Mouse (Mus musculus): Measurements from ENCODE around the gene Ugt1a6b. TPM values are rescaled to one million over a fixed set of nuclear protein-coding genes. Genes with fewer than 3 reads are reported as not detected.

Gene Ugt1a6b
- total RNA-seq, 2 experiments from 2014 or later = 0.54 TPM; not detected in 1

- no peak for DNase-seq (ENCODE audit: low spot score in 2 of 2)
- TF ChIP-seq CTCF (conservative IDR thresholded peaks at IDR 0.05) = no peak
- no peak overlapping the region for H3K4me3 ChIP-seq
- no peak overlapping the region for H3K27ac ChIP-seq
Measured at GRCm38 (mm10) chr1:88235046-88235893, 132.2 kb downstream of the Ugt1a6b start.

GRCm38 (mm10) chr1:88235894-88236415, 132.9 kb downstream of the Ugt1a6b start:
- Histone ChIP-seq H3K27ac (no peak overlapping the region), H3K4me3 (no peak overlapping the region)
- TF ChIP-seq CTCF (conservative IDR thresholded peaks at IDR 0.05) = no peak
- no peak for DNase-seq (ENCODE audit: low spot score in 2 of 2)

DNA sequence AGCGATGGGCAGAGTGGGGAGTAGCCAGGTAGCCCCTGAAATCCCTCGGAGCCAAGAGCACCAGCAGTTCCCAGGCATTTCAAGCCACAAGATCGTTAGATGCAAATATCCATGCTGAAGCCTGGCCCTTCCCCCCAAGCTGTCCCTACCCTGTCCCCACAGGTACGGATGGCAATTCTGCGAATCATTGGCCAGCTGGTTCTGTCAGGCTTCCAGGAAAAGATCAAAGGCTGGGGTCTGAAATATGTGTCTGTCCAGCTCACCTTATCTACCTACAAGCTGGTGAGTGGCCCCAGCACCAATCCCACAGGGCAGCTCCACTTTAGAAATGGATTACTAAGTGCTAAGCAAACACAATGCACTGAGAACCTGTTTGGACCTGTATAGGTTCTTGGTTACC, 134.3 kb downstream of the Ugt1a6b start:
- Histone ChIP-seq H3K27ac (no peak overlapping the region), H3K4me3 (no peak overlapping the region)
- TF ChIP-seq CTCF (conservative IDR thresholded peaks at IDR 0.05) = no peak
- no peak for DNase-seq (ENCODE audit: low spot score in 2 of 2)

- Histone ChIP-seq H3K27ac (no peak overlapping the region), H3K4me3 (no peak overlapping the region)
- TF ChIP-seq CTCF (conservative IDR thresholded peaks at IDR 0.05) = no peak
- DNase-seq (ENCODE audit: low spot score in 2 of 2) = no peak
Measured at GRCm38 (mm10) chr1:88238771-88239170, 135.7 kb downstream of the Ugt1a6b start.

GRCm38 (mm10) chr1:88240072-88240471, 137.0 kb downstream of the Ugt1a6b start:
- no peak overlapping the region for H3K4me3 ChIP-seq
- TF ChIP-seq CTCF (conservative IDR thresholded peaks at IDR 0.05) = no peak
- no peak overlapping the region for H3K27ac ChIP-seq
- DNase-seq (ENCODE audit: low spot score in 2 of 2) = no peak

DNA sequence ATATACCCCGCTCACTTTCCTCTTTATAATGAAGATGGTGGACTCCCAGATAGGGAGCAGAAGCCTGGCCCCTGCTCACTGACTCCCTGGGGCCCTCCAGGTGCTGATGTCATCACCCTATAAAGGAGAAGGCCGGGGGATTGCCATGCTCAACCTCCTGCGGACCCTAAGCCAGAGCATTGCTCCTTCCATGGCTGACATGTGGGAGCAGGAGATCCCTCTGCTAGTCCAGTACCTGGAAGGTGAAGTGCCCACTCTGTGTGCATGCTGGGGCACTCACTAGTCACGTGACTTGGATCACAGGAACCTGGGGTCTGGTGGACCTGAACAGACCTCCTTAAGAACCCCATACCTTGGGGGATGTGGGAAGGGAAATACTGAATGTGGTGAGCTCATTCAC, 137.5 kb downstream of the Ugt1a6b start:
- H3K27ac ChIP-seq = no peak overlapping the region
- TF ChIP-seq CTCF (conservative IDR thresholded peaks at IDR 0.05) = no peak
- no peak overlapping the region for H3K4me3 ChIP-seq
- DNase-seq (ENCODE audit: low spot score in 2 of 2) = no peak

- no peak for TF ChIP-seq CTCF (conservative IDR thresholded peaks at IDR 0.05)
- Histone ChIP-seq H3K27ac (no peak overlapping the region), H3K4me3 (no peak overlapping the region)
- no peak for DNase-seq (ENCODE audit: low spot score in 2 of 2)
Measured at GRCm38 (mm10) chr1:88243861-88244260, 140.8 kb downstream of the Ugt1a6b start.

DNA sequence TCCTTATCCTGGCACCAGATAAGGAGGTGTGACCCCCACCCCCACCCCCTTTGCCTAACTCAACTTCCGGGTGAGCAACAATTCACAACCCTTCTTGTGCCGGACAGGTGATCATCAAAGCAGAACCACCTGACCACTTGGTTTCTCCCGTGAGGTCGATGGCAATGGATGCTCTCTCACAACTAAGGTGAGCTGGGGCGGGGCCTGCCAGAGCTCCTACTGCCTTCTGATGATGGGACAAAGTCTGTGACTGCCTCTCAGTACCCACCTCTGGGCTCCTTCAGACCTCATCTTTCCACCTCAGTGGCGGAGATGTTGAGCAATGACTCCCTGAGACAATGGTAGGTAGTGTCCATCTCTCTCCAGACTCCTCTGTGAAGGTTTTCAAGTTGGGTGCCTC, 142.8 kb downstream of the Ugt1a6b start:
- DNase-seq (ENCODE audit: low spot score in 2 of 2) = no peak
- no peak for TF ChIP-seq CTCF (conservative IDR thresholded peaks at IDR 0.05)
- no peak overlapping the region for H3K4me3 ChIP-seq
- no peak overlapping the region for H3K27ac ChIP-seq

- Histone ChIP-seq H3K4me3 (no peak overlapping the region), H3K27ac (no peak overlapping the region)
- TF ChIP-seq CTCF (conservative IDR thresholded peaks at IDR 0.05) = no peak
- DNase-seq (ENCODE audit: low spot score in 2 of 2) = no peak
Measured at GRCm38 (mm10) chr1:88246386-88246785, 143.3 kb downstream of the Ugt1a6b start.

DNA sequence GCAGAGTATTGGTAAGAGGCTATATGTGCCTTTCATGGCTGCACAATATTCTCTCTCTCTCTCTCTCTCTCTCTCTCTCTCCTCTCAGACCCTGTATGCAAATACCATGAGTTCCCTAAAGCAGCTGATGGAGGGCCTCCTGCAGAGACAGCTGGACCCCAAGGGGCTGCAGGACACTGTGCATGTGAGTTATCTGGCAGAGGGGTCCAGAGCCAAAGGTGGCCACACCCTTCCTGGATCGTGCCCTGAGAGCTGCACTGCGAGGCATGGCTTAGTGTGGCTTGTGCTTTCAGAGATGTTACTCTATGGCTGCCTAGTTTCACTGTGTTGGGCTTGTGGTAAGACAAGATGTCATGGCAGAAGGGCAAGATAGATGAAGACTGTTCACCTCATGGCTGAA, 144.6 kb downstream of the Ugt1a6b start:
- no peak overlapping the region for H3K27ac ChIP-seq
- H3K4me3 ChIP-seq = no peak overlapping the region
- DNase-seq (ENCODE audit: low spot score in 2 of 2) = no peak
- TF ChIP-seq CTCF (conservative IDR thresholded peaks at IDR 0.05) = no peak

- H3K27ac ChIP-seq = no peak overlapping the region
- DNase-seq (ENCODE audit: low spot score in 2 of 2) = no peak
- TF ChIP-seq CTCF (conservative IDR thresholded peaks at IDR 0.05) = no peak
- no peak overlapping the region for H3K4me3 ChIP-seq
Measured at GRCm38 (mm10) chr1:88248658-88249057, 145.6 kb downstream of the Ugt1a6b start.

DNA sequence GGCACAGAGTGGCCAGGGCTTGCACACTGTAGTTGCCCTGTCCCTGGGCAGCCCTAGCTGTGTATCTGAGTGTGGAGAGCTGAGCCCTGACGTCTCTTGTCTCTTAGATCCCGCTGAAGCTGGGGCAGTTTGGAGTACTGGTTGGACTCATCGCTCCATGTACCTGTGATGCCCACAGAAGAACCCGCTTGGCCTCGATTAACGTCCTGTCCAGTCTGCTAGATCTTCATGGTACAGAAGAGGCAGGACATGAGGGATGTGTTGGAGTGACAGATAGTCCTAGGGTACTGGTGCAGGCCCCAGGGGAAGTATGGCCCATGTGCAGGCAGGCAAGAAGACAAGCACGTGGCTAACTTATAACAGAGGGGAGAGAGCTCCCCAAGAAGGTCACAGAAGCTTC, 146.5 kb downstream of the Ugt1a6b start:
- DNase-seq (ENCODE audit: low spot score in 2 of 2) = no peak
- no peak for TF ChIP-seq CTCF (conservative IDR thresholded peaks at IDR 0.05)

GRCm38 (mm10) chr1:88250023-88250422, 147.0 kb downstream of the Ugt1a6b start:
- H3K4me3 ChIP-seq = no peak overlapping the region
- DNase-seq (ENCODE audit: low spot score in 2 of 2) = no peak
- TF ChIP-seq CTCF (conservative IDR thresholded peaks at IDR 0.05) = no peak
- H3K27ac ChIP-seq = no peak overlapping the region

More for the DNA sequence above, 146.5 kb downstream of the Ugt1a6b start:
- no peak overlapping the region for H3K4me3 ChIP-seq
- no peak overlapping the region for H3K27ac ChIP-seq

GRCm38 (mm10) chr1:88253106-88253505, 150.1 kb downstream of the Ugt1a6b start:
- Histone ChIP-seq H3K27ac (no peak overlapping the region), H3K4me3 (no peak overlapping the region)
- DNase-seq (ENCODE audit: low spot score in 2 of 2) = no peak
- no peak for TF ChIP-seq CTCF (conservative IDR thresholded peaks at IDR 0.05)

Data from layer of hippocampus, adult 2 months (tissue).